Mouse (Mus musculus): ENCODE measurements at regions not wholly inside any gene's neighbourhood (a gene's known extent, or its start where the extent isn't known, plus 50 kb on each side); places are given as distances from the start of the nearest gene placed in this dataset.
A peak's percentile ranks its signal among the peaks of the same experiment; 100 is the strongest.

GRCm38 (mm10) chr9:25201671-25202070 is 50.1 kb upstream of the Herpud2 start:
- WGBS = 41% methylated on average over 6 of the region's 6 CpGs
- Histone ChIP-seq H3K27ac (0 out of 2 replicates have a peak overlapping the region, but pooled peaks have one; percentile 13), H3K4me2 (replicated peaks) (no peak overlapping the region), H3K4me3 (no peak overlapping the region), H3K9ac (no peak overlapping the region), H3K4me1 (peaks cover 11% of the 10 kb centered on the region; the same call in 1 of the 2 replicates), H3K27me3 (no peaks in the 10 kb centered on the region), H3K36me3 (no peaks in the 10 kb centered on the region), H3K9me3 (no peaks in the 10 kb centered on the region)
- no peak for ATAC-seq (ENCODE audit: insufficient number of reproducible peaks, insufficient read depth, low FRiP score, low TSS enrichment)
